Mouse (Mus musculus) kidney, embryonic 14.5 days (tissue): ENCODE measurements around the gene Mthfd1. TPM values are rescaled to one million over a fixed set of nuclear protein-coding genes. Genes with fewer than 3 reads are reported as not detected.

Experiments
- ATAC-seq: fragments of 200-750 bp; cut with Nextera tagmentation; 2 replicates; pipeline ENCODE4 v1.8.0; 2017; ENCODE audit warnings: moderate number of reproducible peaks, mild to moderate bottlenecking, moderate TSS enrichment, moderate library complexity; ENCODE audit not compliant: low FRiP score, low TSS enrichment
- H3K27ac ChIP-seq: fragments of 300-500 bp; sonication (generic); 2 replicates; pipeline ENCODE4 v1.5.1; 2014; ENCODE audit warnings: low read depth, mild to moderate bottlenecking, low read length, moderate library complexity, mixed read lengths
- H3K27me3 ChIP-seq: fragments of 300-500 bp; sonication (generic); 2 replicates; pipeline ENCODE4 v1.6.1; 2014; ENCODE audit warnings: mild to moderate bottlenecking, low read length; ENCODE audit not compliant: control insufficient read depth, insufficient read depth
- H3K36me3 ChIP-seq: fragments of 300-500 bp; sonication (generic); 2 replicates; pipeline ENCODE4 v1.6.1; 2014; ENCODE audit warnings: low read length, mixed read lengths; ENCODE audit not compliant: control insufficient read depth, insufficient read depth
- H3K4me1 ChIP-seq: fragments of 300-500 bp; sonication (generic); 2 replicates; pipeline ENCODE4 v1.6.1; 2014; ENCODE audit warnings: low read length, mixed read lengths; ENCODE audit not compliant: control insufficient read depth, insufficient read depth
- H3K4me2 ChIP-seq: fragments of 300-500 bp; sonication (generic); replicated peaks from 2 replicates; pipeline ENCODE4 v1.6.1; 2014; ENCODE audit warnings: low read depth, mild to moderate bottlenecking, low read length
- H3K4me3 ChIP-seq: fragments of 300-500 bp; sonication (generic); 2 replicates; pipeline ENCODE4 v1.5.1; 2014; ENCODE audit warnings: mild to moderate bottlenecking, low read length
- H3K9ac ChIP-seq: fragments of 300-500 bp; sonication (generic); 2 replicates; pipeline ENCODE4 v1.6.1; 2014; ENCODE audit warnings: low read depth, mild to moderate bottlenecking, low read length, moderate library complexity
- H3K9me3 ChIP-seq: fragments of 300-500 bp; sonication (generic); 2 replicates; pipeline ENCODE4 v1.6.1; 2016; ENCODE audit warnings: low read length; ENCODE audit not compliant: control insufficient read depth
- WGBS: fragments of 180-500 bp; shearing (Covaris S2); extraction: QIAGEN DNeasy Blood & Tissue Kit; methylation state at CpG from one replicate; pipeline ENCODE4 v1.1.7; 2014; 5-methylcytosine and 5-hydroxymethylcytosine counted together
- polyA plus RNA-seq: library from polyadenylated mRNA; unstranded; fragments of >200 nt; fragmentation: Nextera tagmentation; extraction: Ambion mirVana; gene quantifications from 2 replicates; pipeline ENCODE4 v1.2.1, GENCODE M21; 2014

The Mthfd1 gene
- polyA plus RNA-seq, 1 experiment from 2014 or later, result 102 TPM

- ATAC-seq, result no peak
- Histone ChIP-seq H3K36me3 (peaks cover 53% of the 10 kb centered on the region), H3K4me3 (no peak overlapping the region), H3K27me3 (no peaks in the 10 kb centered on the region), H3K4me1 (no peaks in the 10 kb centered on the region), H3K9ac (no peak overlapping the region), H3K27ac (no peak overlapping the region), H3K9me3 (no peaks in the 10 kb centered on the region), H3K4me2 (no peak overlapping the region)
- 57% methylated on average over 6 of the region's 6 CpGs for WGBS
These were observed 30.3 kb downstream of the Mthfd1 start for GRCm38 (mm10) chr12:76285418-76285817.

GRCm38 (mm10) chr12:76287986-76288385 lies 32.9 kb downstream of the Mthfd1 start:
- no peak overlapping the region for H3K4me3 ChIP-seq
- 84% methylated on average over 8 of the region's 8 CpGs for WGBS
- H3K9ac ChIP-seq, result no peak overlapping the region
- no peak for ATAC-seq
- H3K27me3 ChIP-seq, result no peaks in the 10 kb centered on the region
- H3K27ac ChIP-seq, result no peak overlapping the region
- H3K36me3 ChIP-seq, result peaks cover 64% of the 10 kb centered on the region
- no peak overlapping the region for H3K4me2 ChIP-seq
- H3K4me1 ChIP-seq, result no peaks in the 10 kb centered on the region
- H3K9me3 ChIP-seq, result no peaks in the 10 kb centered on the region

- WGBS, result 93% methylated on average over 5 of the region's 5 CpGs
These were observed 33.4 kb downstream of the Mthfd1 start for GRCm38 (mm10) chr12:76288494-76288893.

GRCm38 (mm10) chr12:76289428-76289827 lies 34.3 kb downstream of the Mthfd1 start:
- Histone ChIP-seq H3K36me3 (peaks cover 60% of the 10 kb centered on the region), H3K27ac (no peak overlapping the region), H3K9me3 (no peaks in the 10 kb centered on the region), H3K9ac (no peak overlapping the region), H3K4me2 (no peak overlapping the region), H3K4me1 (no peaks in the 10 kb centered on the region), H3K27me3 (no peaks in the 10 kb centered on the region), H3K4me3 (no peak overlapping the region)
- 93% methylated on average over 12 of the region's 12 CpGs for WGBS
- ATAC-seq, result no peak

More at GRCm38 (mm10) chr12:76288494-76288893, 33.4 kb downstream of the Mthfd1 start:
- H3K36me3 ChIP-seq, result peaks cover 61% of the 10 kb centered on the region
- H3K9me3 ChIP-seq, result no peaks in the 10 kb centered on the region
- H3K4me3 ChIP-seq, result no peak overlapping the region
- ATAC-seq, result no peak
- no peaks in the 10 kb centered on the region for H3K4me1 ChIP-seq
- no peaks in the 10 kb centered on the region for H3K27me3 ChIP-seq
- no peak overlapping the region for H3K9ac ChIP-seq
- H3K4me2 ChIP-seq, result no peak overlapping the region
- no peak overlapping the region for H3K27ac ChIP-seq

- Histone ChIP-seq H3K36me3 (peaks cover 63% of the 10 kb centered on the region), H3K27ac (no peak overlapping the region), H3K4me3 (no peak overlapping the region), H3K9me3 (no peaks in the 10 kb centered on the region), H3K27me3 (no peaks in the 10 kb centered on the region), H3K4me1 (no peaks in the 10 kb centered on the region), H3K4me2 (no peak overlapping the region), H3K9ac (no peak overlapping the region)
- no peak for ATAC-seq
- 96% methylated on average over 2 of the region's 2 CpGs for whole genome bisulfite sequencing
These were observed 35.2 kb downstream of the Mthfd1 start for GRCm38 (mm10) chr12:76290271-76290670.

GRCm38 (mm10) chr12:76293192-76293591 lies 38.1 kb downstream of the Mthfd1 start:
- H3K9me3 ChIP-seq, result no peaks in the 10 kb centered on the region
- peaks cover 79% of the 10 kb centered on the region for H3K36me3 ChIP-seq
- no peak overlapping the region for H3K4me2 ChIP-seq
- no peaks in the 10 kb centered on the region for H3K4me1 ChIP-seq
- no peak overlapping the region for H3K27ac ChIP-seq
- ATAC-seq, result no peak
- WGBS, result 62% methylated on average over 7 of the region's 7 CpGs
- no peak overlapping the region for H3K4me3 ChIP-seq
- H3K27me3 ChIP-seq, result no peaks in the 10 kb centered on the region
- H3K9ac ChIP-seq, result no peak overlapping the region

- Histone ChIP-seq H3K36me3 (peaks cover 72% of the 10 kb centered on the region), H3K27ac (no peak overlapping the region)
These were observed 42.7 kb downstream of the Mthfd1 start for GRCm38 (mm10) chr12:76297830-76298229.

GRCm38 (mm10) chr12:76299361-76299906 lies 44.3 kb downstream of the Mthfd1 start:
- Histone ChIP-seq H3K27me3 (no peaks in the 10 kb centered on the region), H3K9ac (no peak overlapping the region), H3K9me3 (no peaks in the 10 kb centered on the region), H3K36me3 (peaks cover 69% of the 10 kb centered on the region), H3K27ac (no peak overlapping the region), H3K4me1 (no peaks in the 10 kb centered on the region), H3K4me2 (no peak overlapping the region), H3K4me3 (no peak overlapping the region)
- ATAC-seq, result no peak
- 95% methylated on average over 9 of the region's 9 CpGs for WGBS

More at GRCm38 (mm10) chr12:76297830-76298229, 42.7 kb downstream of the Mthfd1 start:
- ATAC-seq, result no peak
- no peaks in the 10 kb centered on the region for H3K9me3 ChIP-seq
- H3K9ac ChIP-seq, result no peak overlapping the region
- H3K4me1 ChIP-seq, result no peaks in the 10 kb centered on the region
- no peak overlapping the region for H3K4me2 ChIP-seq
- H3K4me3 ChIP-seq, result no peak overlapping the region
- H3K27me3 ChIP-seq, result no peaks in the 10 kb centered on the region
- WGBS, result 89% methylated on average over 5 of the region's 5 CpGs

- Histone ChIP-seq H3K36me3 (peaks cover 60% of the 10 kb centered on the region), H3K4me3 (no peak overlapping the region), H3K9me3 (no peaks in the 10 kb centered on the region), H3K4me2 (no peak overlapping the region), H3K9ac (no peak overlapping the region), H3K27me3 (no peaks in the 10 kb centered on the region), H3K4me1 (no peaks in the 10 kb centered on the region), H3K27ac (no peak overlapping the region)
- WGBS, result 88% methylated on average over 10 of the region's 10 CpGs
- no peak for ATAC-seq
These were observed 45.3 kb downstream of the Mthfd1 start for GRCm38 (mm10) chr12:76300367-76300766.
